Mouse (Mus musculus) testis, adult 2 months (tissue): ENCODE measurements at regions not wholly inside any gene's neighbourhood (a gene's known extent, or its start where the extent isn't known, plus 50 kb on each side); places are given as distances from the start of the nearest gene placed in this dataset.
"Not testable (repeated sequence)": the region's sequence is repeated elsewhere in the genome, so short reads cannot be mapped to it uniquely, and the experiment has no call there.

Experiments
- H3K27ac ChIP-seq: fragments of 200-500 bp; 2 replicates; pipeline ENCODE4 v1.5.1; 2012; ENCODE audit warnings: low read depth, low read length; ENCODE audit not compliant: control insufficient read depth, insufficient read depth
- H3K27me3 ChIP-seq: fragments of 200-500 bp; 2 replicates; pipeline ENCODE4 v1.6.1; 2012; ENCODE audit warnings: mild to moderate bottlenecking, low read length, moderate library complexity; ENCODE audit not compliant: control insufficient read depth, insufficient read depth
- H3K36me3 ChIP-seq: fragments of 200-500 bp; 2 replicates; pipeline ENCODE4 v1.6.1; 2012; ENCODE audit warnings: mild to moderate bottlenecking, low read length; ENCODE audit not compliant: control insufficient read depth, insufficient read depth
- H3K4me1 ChIP-seq: fragments of 200-500 bp; 2 replicates; pipeline ENCODE4 v1.6.1; 2012; ENCODE audit warnings: low read length; ENCODE audit not compliant: control insufficient read depth, insufficient read depth
- H3K4me3 ChIP-seq: fragments of 200-500 bp; 2 replicates; pipeline ENCODE4 v1.5.1; 2012; ENCODE audit warnings: low read depth, mild to moderate bottlenecking, low read length, moderate library complexity, mixed read lengths; ENCODE audit not compliant: control insufficient read depth
- CTCF ChIP-seq: fragments of 200-500 bp; IDR thresholded peaks from 2 replicates; pipeline ENCODE4 v1.5.1; 2012; ENCODE audit warnings: low read depth, mild to moderate bottlenecking, inconsistent platforms, low read length, moderate library complexity; ENCODE audit not compliant: control insufficient read depth, insufficient read depth, insufficient replicate concordance
- POLR2A ChIP-seq: fragments of 200-500 bp; IDR thresholded peaks from 2 replicates; pipeline ENCODE4 v1.6.1; 2012; ENCODE audit warnings: low read depth, mild to moderate bottlenecking, inconsistent platforms, low read length, moderate library complexity; ENCODE audit not compliant: control insufficient read depth

GRCm38 (mm10) chr6:16365450-16365849 lies 532.8 kb downstream of the Tfec start:
- TF ChIP-seq POLR2A, result no peak
- TF ChIP-seq CTCF, result no peak

GRCm38 (mm10) chr6:16362057-16362456 lies 536.2 kb downstream of the Tfec start:
- no peak overlapping the region for H3K27ac ChIP-seq
- TF ChIP-seq POLR2A (no peak), CTCF (no peak)
- no peak overlapping the region for H3K4me3 ChIP-seq
- H3K36me3 ChIP-seq, result no peaks in the 10 kb centered on the region
- no peaks in the 10 kb centered on the region for H3K4me1 ChIP-seq
- no peaks in the 10 kb centered on the region for H3K27me3 ChIP-seq

More at GRCm38 (mm10) chr6:16365450-16365849, 532.8 kb downstream of the Tfec start:
- H3K4me1 ChIP-seq, result no peaks in the 10 kb centered on the region
- H3K36me3 ChIP-seq, result no peaks in the 10 kb centered on the region
- H3K27ac ChIP-seq, result no peak overlapping the region
- peak overlapping the region; percentile 4; the same call in 1 of the 2 replicates for H3K4me3 ChIP-seq
- H3K27me3 ChIP-seq, result no peaks in the 10 kb centered on the region

GRCm38 (mm10) chr6:16359881-16360711 lies 538.1 kb downstream of the Tfec start:
- H3K36me3 ChIP-seq, H3K4me3 ChIP-seq, H3K4me1 ChIP-seq: not testable (repeated sequence)

GRCm38 (mm10) chr6:16359464-16359863 lies 538.8 kb downstream of the Tfec start:
- no peaks in the 10 kb centered on the region for H3K4me1 ChIP-seq
- TF ChIP-seq CTCF (no peak), POLR2A (no peak)
- no peaks in the 10 kb centered on the region for H3K36me3 ChIP-seq
- H3K27ac ChIP-seq, result no peak overlapping the region
- H3K4me3 ChIP-seq, result no peak overlapping the region
- H3K27me3 ChIP-seq, result no peaks in the 10 kb centered on the region

More at GRCm38 (mm10) chr6:16359881-16360711, 538.1 kb downstream of the Tfec start:
- H3K27ac ChIP-seq, H3K27me3 ChIP-seq: not testable (repeated sequence)

GRCm38 (mm10) chr6:16333638-16334037 lies 564.6 kb downstream of the Tfec start:
- no peak for TF ChIP-seq POLR2A
- TF ChIP-seq CTCF, result no peak
- H3K4me1 ChIP-seq, result no peaks in the 10 kb centered on the region
- H3K36me3 ChIP-seq, result no peaks in the 10 kb centered on the region
- H3K27ac ChIP-seq, result no peak overlapping the region
- H3K4me3 ChIP-seq, result no peak overlapping the region
- no peaks in the 10 kb centered on the region for H3K27me3 ChIP-seq

GRCm38 (mm10) chr6:16314305-16315010 lies 583.8 kb downstream of the Tfec start:
- TF ChIP-seq CTCF, result no peak
- TF ChIP-seq POLR2A, result no peak
- no peaks in the 10 kb centered on the region for H3K36me3 ChIP-seq
- H3K4me3 ChIP-seq, result no peak overlapping the region
- H3K4me1 ChIP-seq, result peaks cover 9% of the 10 kb centered on the region
- H3K27ac ChIP-seq, result no peak overlapping the region
- H3K27me3 ChIP-seq, result peaks cover 2% of the 10 kb centered on the region

- Histone ChIP-seq H3K27ac (no peak overlapping the region), H3K4me1 (peaks cover 8% of the 10 kb centered on the region), H3K27me3 (peaks cover 2% of the 10 kb centered on the region), H3K36me3 (no peaks in the 10 kb centered on the region), H3K4me3 (no peak overlapping the region)
- TF ChIP-seq CTCF (no peak), POLR2A (no peak)
Measured at GRCm38 (mm10) chr6:16312915-16313314, 585.3 kb downstream of the Tfec start.
